Mouse (Mus musculus): ENCODE results near the gene B9d1.

DNA sequence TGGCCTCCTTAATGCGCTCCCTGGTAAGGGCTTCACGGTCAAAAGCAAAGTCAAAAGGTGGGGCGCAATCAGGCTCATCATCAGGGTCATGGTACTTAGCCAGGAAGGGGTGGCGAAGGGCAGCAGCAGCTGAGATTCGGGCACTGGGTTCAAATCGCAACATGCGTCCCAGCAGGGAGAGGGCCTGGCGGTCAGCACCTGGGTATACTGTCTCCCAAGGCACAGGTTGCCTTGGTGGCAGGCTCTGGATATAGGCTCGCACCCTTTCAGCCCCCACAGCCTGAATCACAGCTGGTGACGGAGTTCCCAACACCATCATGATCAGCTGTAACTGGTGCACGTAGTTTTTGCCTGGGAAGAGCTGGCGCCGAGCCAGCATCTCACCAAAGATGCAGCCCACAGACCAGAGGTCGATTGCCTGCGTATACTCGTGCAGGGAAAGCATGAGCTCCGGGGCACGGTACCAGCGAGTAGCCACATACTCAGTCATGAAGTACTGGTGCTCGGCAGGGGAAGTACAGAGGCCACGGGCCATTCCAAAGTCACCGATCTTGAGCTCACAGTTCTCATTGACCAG lies 13.9 kb upstream of the B9d1 start:
- TF ChIP-seq CTCF (IDR thresholded peaks at IDR 0.05; ENCODE audit: borderline replicate concordance, control insufficient read depth, extremely low read depth, insufficient read depth, low read length, poor library complexity) (no peak), POLR2A (IDR thresholded peaks at IDR 0.05; ENCODE audit: control insufficient read depth, extremely low read depth, insufficient read depth, low read length, poor library complexity) (no peak)

Data from thymus, adult 2 months (tissue).